Mouse (Mus musculus) retina, postnatal 7 days (tissue): ENCODE measurements around the gene Pparg.

Source experiments
- DNase-seq: peaks from one replicate; pipeline ENCODE4 v3.0.0-alpha.2; 2012; ENCODE audit warnings: low read depth, low spot score

The Pparg gene

DNA sequence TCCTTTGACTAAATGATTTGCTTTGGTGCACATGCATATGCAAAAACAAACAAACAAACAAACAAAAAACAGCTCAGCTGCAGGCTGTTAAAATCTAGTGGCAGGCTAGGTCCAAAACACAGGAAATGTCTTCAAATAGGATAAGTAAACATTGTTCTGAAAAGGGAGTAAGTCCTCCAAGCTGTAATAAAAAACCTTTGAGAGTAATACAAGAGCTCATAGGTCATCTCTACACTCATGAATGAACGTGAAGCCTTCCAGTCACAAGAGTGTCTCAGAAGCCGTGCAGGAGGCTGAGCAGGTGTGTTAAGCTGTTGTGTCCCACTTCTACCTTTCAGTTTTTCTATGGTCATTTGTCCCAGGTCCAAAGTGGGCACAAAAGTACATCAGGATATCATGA lies 102.6 kb downstream of the Pparg start:
- no peak for DNase-seq

GRCm38 (mm10) chr6:115464661-115465060 lies 103.9 kb downstream of the Pparg start:
- DNase-seq = no peak

DNA sequence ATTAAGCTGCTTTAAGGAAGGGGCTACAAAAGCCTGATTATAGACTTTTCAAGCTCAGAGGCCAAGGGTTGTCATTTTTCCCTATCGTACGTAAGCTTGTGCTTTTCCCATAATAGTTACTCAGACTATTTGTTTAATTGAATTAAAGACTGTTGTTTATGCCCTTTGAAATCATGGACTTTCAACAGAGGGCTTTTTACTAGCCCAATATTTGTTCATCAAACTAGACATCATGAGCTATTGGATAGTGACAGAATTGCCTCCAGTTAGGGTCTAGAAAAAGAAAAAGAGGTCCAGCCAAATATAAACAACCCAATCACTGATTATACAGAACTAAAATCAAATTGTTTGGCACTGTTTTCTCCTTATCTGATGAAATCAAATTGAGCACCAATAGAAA lies 104.7 kb downstream of the Pparg start:
- DNase-seq = no peak

- DNase-seq = no peak
Observed at GRCm38 (mm10) chr6:115465876-115466275, 105.1 kb downstream of the Pparg start.

- DNase-seq = no peak
Observed at GRCm38 (mm10) chr6:115466601-115467000, 105.8 kb downstream of the Pparg start.

GRCm38 (mm10) chr6:115469666-115470581 lies 109.2 kb downstream of the Pparg start:
- no peak for DNase-seq

GRCm38 (mm10) chr6:115471956-115472355 lies 111.2 kb downstream of the Pparg start:
- no peak for DNase-seq

GRCm38 (mm10) chr6:115477081-115477695 lies 116.4 kb downstream of the Pparg start:
- no peak for DNase-seq

DNA sequence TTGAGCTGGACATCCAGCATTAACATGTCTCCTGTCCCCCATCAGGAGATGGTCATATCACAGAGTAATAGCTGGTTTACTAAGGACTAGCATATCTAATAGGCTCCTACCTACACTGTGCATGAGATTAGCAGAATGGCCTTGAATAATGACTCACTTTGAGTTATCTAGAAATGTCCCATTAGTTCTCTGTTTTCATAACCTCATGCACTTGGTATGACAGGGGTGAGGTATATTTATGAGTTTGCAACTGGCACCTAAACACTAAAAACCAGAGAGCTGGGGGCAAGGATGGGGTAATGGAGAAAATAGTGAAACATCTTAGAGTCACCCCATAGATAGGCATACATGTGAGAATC lies 119.2 kb downstream of the Pparg start:
- DNase-seq = no peak

GRCm38 (mm10) chr6:115480322-115481017 lies 119.7 kb downstream of the Pparg start:
- DNase-seq = no peak

DNA sequence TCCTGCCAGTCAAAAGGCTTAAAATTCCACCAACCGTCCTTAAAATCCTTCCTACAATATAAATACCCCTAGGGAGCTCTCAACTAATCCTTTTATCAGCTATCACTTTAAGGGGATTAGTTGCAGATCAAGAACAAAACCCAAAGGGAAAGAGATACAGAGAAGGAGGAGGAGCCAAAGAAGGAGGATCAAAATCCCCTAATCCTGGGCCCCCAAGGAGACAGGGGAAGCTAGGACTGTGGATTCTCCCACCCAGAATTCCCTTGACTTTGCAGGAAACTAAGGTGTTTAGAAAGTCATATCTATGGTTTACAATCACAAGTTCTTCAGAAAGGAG lies 120.2 kb downstream of the Pparg start:
- DNase-seq = peak; percentile 49

GRCm38 (mm10) chr6:115481603-115482002 lies 120.9 kb downstream of the Pparg start:
- DNase-seq = no peak

GRCm38 (mm10) chr6:115485635-115486034 lies 124.9 kb downstream of the Pparg start:
- no peak for DNase-seq

GRCm38 (mm10) chr6:115489831-115490230 lies 129.1 kb downstream of the Pparg start:
- DNase-seq = no peak

DNA sequence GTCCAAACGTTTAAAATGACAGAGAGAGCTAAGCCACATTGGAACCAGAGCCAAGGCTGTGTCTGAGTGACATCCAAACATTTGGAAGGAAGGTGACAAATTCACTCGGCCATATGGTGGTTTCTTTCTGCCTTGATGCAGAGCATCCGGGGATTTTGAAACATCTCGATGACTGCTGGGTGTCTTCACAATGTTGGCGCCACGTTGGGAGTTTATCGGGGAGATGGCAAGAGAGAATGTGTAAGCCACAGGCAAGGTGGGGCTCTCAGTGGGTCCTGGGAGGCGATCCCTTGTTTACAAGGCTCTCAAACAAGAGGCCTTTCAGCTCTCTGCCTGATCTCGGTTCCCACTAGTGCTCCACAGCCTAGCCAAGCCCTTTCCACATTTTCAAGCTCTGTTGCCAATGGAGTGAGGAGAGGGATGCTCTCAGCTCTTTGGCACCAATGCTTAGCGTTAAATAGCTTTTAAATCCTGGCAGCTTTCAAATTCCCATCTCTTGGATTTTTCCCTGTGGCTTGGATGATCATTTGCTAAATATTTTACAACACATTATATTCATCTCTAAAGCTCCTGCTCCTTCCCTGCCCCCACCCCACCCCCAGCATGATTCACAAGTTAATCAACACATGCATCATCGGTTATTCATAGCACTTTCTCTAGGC lies 132.3 kb downstream of the Pparg start:
- no peak for DNase-seq

- DNase-seq = no peak
Observed at GRCm38 (mm10) chr6:115493824-115494223, 133.1 kb downstream of the Pparg start.

GRCm38 (mm10) chr6:115499540-115499939 lies 138.8 kb downstream of the Pparg start:
- DNase-seq = no peak

DNA sequence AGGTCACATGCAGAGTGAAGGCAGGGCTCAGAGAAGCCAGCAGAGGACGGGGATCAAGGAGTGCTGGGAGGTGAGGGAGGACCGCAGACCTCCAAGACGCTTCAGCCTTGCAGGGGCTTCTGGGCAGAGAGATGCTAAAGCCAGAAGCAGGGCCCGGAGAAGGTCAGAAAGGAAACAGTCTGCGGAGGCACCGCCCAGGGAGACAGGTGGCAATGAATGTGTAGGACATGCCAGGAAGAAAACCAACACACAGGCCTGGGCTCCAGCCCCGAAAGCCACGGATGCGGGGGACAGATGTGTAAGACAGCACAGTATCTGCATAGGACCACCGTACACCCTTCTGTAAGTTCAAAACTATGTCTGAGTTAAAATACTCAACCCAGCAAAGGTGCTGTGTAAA lies 139.5 kb downstream of the Pparg start:
- DNase-seq = no peak

DNA sequence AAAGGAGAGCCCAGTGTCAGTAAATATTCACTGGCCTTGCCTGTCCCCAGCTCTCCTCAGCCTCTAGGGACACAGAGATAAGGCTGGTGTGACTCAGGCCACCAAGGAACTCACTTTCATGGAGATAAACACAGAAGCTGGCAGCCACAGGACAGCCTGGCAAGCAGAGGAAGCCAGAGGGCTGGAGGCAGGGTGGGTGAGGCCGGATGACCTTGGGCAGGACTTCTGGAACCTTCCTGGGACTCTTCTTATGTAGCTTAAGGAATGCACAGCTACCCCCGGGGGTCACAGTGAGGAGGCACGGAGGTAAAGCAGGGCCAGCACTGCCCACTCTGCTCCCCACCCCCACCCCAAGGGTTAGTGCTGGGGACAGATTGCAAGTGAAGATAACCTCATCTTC lies 140.4 kb downstream of the Pparg start:
- DNase-seq = no peak

DNA sequence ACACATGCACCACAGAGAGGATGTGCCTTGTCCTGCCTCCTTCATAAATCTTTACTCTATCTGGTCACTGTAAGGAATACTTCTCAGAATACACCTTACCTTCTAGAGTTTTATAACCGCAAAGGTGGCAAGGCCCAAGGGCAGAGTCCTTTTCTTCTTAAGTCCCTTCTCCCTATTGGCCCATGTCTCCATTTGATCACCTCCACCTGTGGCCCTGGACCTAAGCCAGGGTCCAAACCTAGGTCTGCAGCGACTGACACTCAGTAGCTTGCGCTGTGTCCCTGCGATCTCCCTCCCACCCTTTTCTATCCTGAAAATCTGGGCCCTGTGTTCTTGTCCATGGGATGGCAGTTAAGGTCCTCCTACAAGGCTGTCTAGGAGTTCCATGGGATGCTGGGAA lies 142.3 kb downstream of the Pparg start:
- no peak for DNase-seq

GRCm38 (mm10) chr6:115503549-115504159 lies 142.9 kb downstream of the Pparg start:
- no peak for DNase-seq

DNA sequence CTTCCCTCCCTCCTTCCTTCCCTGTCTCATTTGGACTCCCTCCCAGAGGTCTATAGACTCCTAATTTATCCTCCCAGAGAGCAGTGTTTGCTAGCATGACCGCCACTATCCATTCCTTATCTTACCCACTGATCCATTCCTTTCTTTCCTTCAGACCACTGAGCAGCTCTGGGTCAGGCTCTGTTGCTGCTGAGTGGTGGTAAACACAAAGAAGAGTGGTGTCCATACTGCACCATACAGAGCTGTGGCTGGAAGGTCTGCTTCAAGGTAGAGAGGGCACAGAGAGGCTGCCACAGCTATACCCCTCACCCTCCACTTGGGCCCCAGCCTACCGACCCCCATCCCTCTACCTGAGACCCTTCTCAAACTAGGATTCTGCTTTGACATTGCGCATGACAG lies 143.4 kb downstream of the Pparg start:
- no peak for DNase-seq
